12 mouse cellular contexts compared by ENCODE assay signal in genomic region chr10:43490846-43491245, GRCm38 (mm10). TPM values are rescaled to one million over a fixed set of nuclear protein-coding genes. Genes with fewer than 3 reads are reported as not detected.
A peak's percentile ranks its signal among the peaks of the same experiment; 100 is the strongest.
DNase-seq lines count a peak whose midpoint lies in the region; ATAC-seq and TF ChIP-seq lines count a peak whose summit lies in the region.
"Had no signal": no experiment of that assay in that cellular context is flagged by ENCODE, and none has a peak within 500 bp of the region (broad histone marks: within the 10 kb centered on the region; RNA-seq: fewer than 3 reads in every experiment).

No protein-coding gene starts in this region.

- peaks cover 25% of the 10 kb centered on the region for H3K4me1 ChIP-seq in brown adipose tissue, adult 24 weeks (ENCODE audit: control insufficient read depth, insufficient read depth, insufficient read length, low read length)
- peaks cover 17% of the 10 kb centered on the region for H3K4me1 ChIP-seq in heart, postnatal 0 days (ENCODE audit: control insufficient read depth, insufficient read depth)
- H3K4me1 ChIP-seq in neural tube, embryonic 15.5 days, result peaks cover 8% of the 10 kb centered on the region

- intact Hi-C loops in heart, postnatal 36 days (cut with DNase I), result no loop called here

- peak; percentile 69 for ATAC-seq in heart, postnatal 0 days (ENCODE audit: insufficient read depth, low read depth)
- no peak for ATAC-seq in neural tube, embryonic 15.5 days (ENCODE audit: low FRiP score)
- ATAC-seq: inflammation-experienced regulatory T-cells, adult 6 months had no signal

- peak overlapping the region; percentile 64 for H3K27ac ChIP-seq in brown adipose tissue, adult 24 weeks (replicated peaks; ENCODE audit: low read depth, low read length)
- H3K27ac ChIP-seq in heart, postnatal 0 days (ENCODE audit: low read depth), result peak overlapping the region; percentile 56
- H3K27ac ChIP-seq in neural tube, embryonic 15.5 days (replicated peaks), result no peak overlapping the region

- H3K36me3 ChIP-seq in heart, postnatal 0 days (replicated peaks; ENCODE audit: control insufficient read depth, insufficient read depth, low read length), result peaks cover 9% of the 10 kb centered on the region
- H3K36me3 ChIP-seq in neural tube, embryonic 15.5 days, result peaks cover 15% of the 10 kb centered on the region

- DNase-seq in heart, adult 8-10 months (ENCODE audit: low spot score), result peak; percentile 45
- DNase-seq in heart, postnatal 36 days, result no peak
- no peak for DNase-seq in heart, postnatal 0 days (ENCODE audit: low spot score)
- DNase-seq in kidney, postnatal 36 days, result peak; percentile 70 to 89
- no peak for DNase-seq in thymus, postnatal 36 days
- DNase-seq: gastrocnemius, postnatal 10 days; lung, postnatal 10 days; midbrain, embryonic 14.5 days had no signal

- H3K9ac ChIP-seq in heart, postnatal 0 days (replicated peaks; ENCODE audit: low read depth, low read length), result no peak overlapping the region
- H3K9ac ChIP-seq in neural tube, embryonic 15.5 days (replicated peaks), result no peak overlapping the region

- no peaks in the 10 kb centered on the region for H3K9me3 ChIP-seq in heart, postnatal 0 days (replicated peaks; ENCODE audit: control insufficient read depth, low read length)
- no peaks in the 10 kb centered on the region for H3K9me3 ChIP-seq in neural tube, embryonic 15.5 days (replicated peaks)
- H3K9me3 ChIP-seq: G1E had no signal

- 54% methylated on average over 5 of the region's 5 CpGs for WGBS in heart, postnatal 0 days
- WGBS in neural tube, embryonic 15.5 days, result 85% methylated on average over 5 of the region's 5 CpGs

- H3K27me3 ChIP-seq in heart, postnatal 0 days (ENCODE audit: control insufficient read depth, insufficient read depth, low read length), result no peaks in the 10 kb centered on the region
- H3K27me3 ChIP-seq in neural tube, embryonic 15.5 days (replicated peaks), result no peaks in the 10 kb centered on the region

- TF ChIP-seq EP300 in heart, postnatal 0 days (IDR thresholded peaks at IDR 0.05; ENCODE audit: low read depth), result no peak

- no peak overlapping the region for H3K4me2 ChIP-seq in heart, postnatal 0 days (ENCODE audit: low read depth, low read length)
- H3K4me2 ChIP-seq in neural tube, embryonic 15.5 days, result no peak overlapping the region

- no peak for TF ChIP-seq CTCF in heart, postnatal 0 days (IDR thresholded peaks at IDR 0.05; ENCODE audit: low read depth)

- H3K4me3 ChIP-seq in brown adipose tissue, adult 24 weeks (ENCODE audit: insufficient read depth, low read depth, low read length), result no peak overlapping the region
- no peak overlapping the region for H3K4me3 ChIP-seq in heart, postnatal 0 days (ENCODE audit: low read depth, low read length)
- no peak overlapping the region for H3K4me3 ChIP-seq in neural tube, embryonic 15.5 days (replicated peaks)

RNA-seq across cellular contexts. Expression of gene Bend3, which starts 12.2 kb away (rescaled TPM):
- 1 to 10 TPM; 6.2 to 9.1 (median 6.8) TPM for total RNA-seq in heart, adult 8-10 months (2022)
- total RNA-seq in heart, postnatal 36 days (2021), result 1 to 10 TPM; 5.0 to 7.6 TPM
- 1.0 and 2.6 TPM in 2 replicates for polyA plus RNA-seq in brown adipose tissue, adult 24 weeks (2012; ENCODE audit: insufficient read depth, insufficient read length, missing spikeins)
- total RNA-seq in heart, postnatal 0 days (2014; rRNA removed; ENCODE audit: low replicate concordance), result 9.6 and 12.6 TPM in 2 replicates
- 1.1 and 1.2 TPM in 2 replicates for polyA plus RNA-seq in heart, postnatal 0 days (2015; fragmentation: Nextera tagmentation; extraction: Ambion mirVana)
- polyA plus RNA-seq in neural tube, embryonic 15.5 days (2015; fragmentation: Nextera tagmentation; extraction: Ambion mirVana), result 2.5 and 2.9 TPM in 2 replicates

RNA-seq across cellular contexts. Expression of gene Gm9803, which starts 33.0 kb away (rescaled TPM):
- total RNA-seq in heart, adult 8-10 months (2022), result 10 to 100 TPM in 1 of 4 experiments, 1 to 10 TPM in 2, not detected in 1; 3.6 to 16.9 (median 7.9) TPM
- 10 to 100 TPM in 1 of 2 experiments, 1 to 10 TPM in 1; 9.6 to 17.4 TPM for total RNA-seq in heart, postnatal 36 days (2021)
- 126 and 149 TPM in 2 replicates for polyA plus RNA-seq in brown adipose tissue, adult 24 weeks (2012; ENCODE audit: insufficient read depth, insufficient read length, missing spikeins)
- total RNA-seq in heart, postnatal 0 days (2014; rRNA removed; ENCODE audit: low replicate concordance), result 5.1 and 6.6 TPM in 2 replicates
- polyA plus RNA-seq in heart, postnatal 0 days (2015; fragmentation: Nextera tagmentation; extraction: Ambion mirVana), result 23.4 and 26.9 TPM in 2 replicates
- polyA plus RNA-seq in neural tube, embryonic 15.5 days (2015; fragmentation: Nextera tagmentation; extraction: Ambion mirVana), result 17.6 and 25.6 TPM in 2 replicates

RNA-seq across cellular contexts. Expression of gene 1700021F05Rik, which starts 49.9 kb away (rescaled TPM):
- total RNA-seq in heart, adult 8-10 months (2022), result 100 to 1,000 TPM; 108 to 122 (median 117) TPM
- total RNA-seq in heart, postnatal 36 days (2021), result 100 to 1,000 TPM; 113 to 120 TPM
- polyA plus RNA-seq in brown adipose tissue, adult 24 weeks (2012; ENCODE audit: insufficient read depth, insufficient read length, missing spikeins), result 179 and 251 TPM in 2 replicates
- total RNA-seq in heart, postnatal 0 days (2014; rRNA removed; ENCODE audit: low replicate concordance), result 30.7 and 43.0 TPM in 2 replicates
- polyA plus RNA-seq in heart, postnatal 0 days (2015; fragmentation: Nextera tagmentation; extraction: Ambion mirVana), result 129 and 133 TPM in 2 replicates
- 69.5 and 72.1 TPM in 2 replicates for polyA plus RNA-seq in neural tube, embryonic 15.5 days (2015; fragmentation: Nextera tagmentation; extraction: Ambion mirVana)

Comparison
In these comparisons a context has a peak if more than half of its experiments do, and no peak if none do; other contexts are left out.
1. DNase-seq: peak in heart, adult 8-10 months (single experiment) and kidney, postnatal 36 days (2 of 2); none in heart, postnatal 36 days (0 of 2), heart, postnatal 0 days (single experiment) and thymus, postnatal 36 days (0 of 2).